Mouse (Mus musculus): ENCODE results near the gene Klk1b11.

DNA sequence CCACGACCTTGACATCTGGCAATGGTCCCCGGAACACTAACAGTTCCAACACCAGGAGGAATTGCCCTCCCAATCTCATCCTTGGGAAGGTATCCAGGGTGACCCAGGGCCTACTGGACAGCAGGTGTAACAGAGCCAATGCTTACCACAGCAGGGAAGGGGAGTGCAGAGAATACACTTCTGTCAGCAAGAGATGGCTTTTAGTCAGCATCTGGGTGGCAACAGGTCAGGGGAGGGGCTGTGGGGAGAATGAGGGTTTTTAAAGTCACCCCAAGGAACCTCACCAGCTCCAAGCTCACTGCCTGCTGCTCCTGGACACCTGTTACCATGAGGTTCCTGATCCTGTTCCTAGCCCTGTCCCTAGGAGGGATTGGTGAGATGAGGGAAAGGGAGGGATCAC is 45.3 kb upstream of the Klk1b11 start, which contains the start of gene Klk1b8:
- TF ChIP-seq EP300 (IDR thresholded peaks at IDR 0.05; ENCODE audit: low read depth) (no peak), CTCF (IDR thresholded peaks at IDR 0.05; ENCODE audit: low read depth) (no peak)

All from liver, embryonic 14.5 days (tissue).